Mouse (Mus musculus) testis, adult 2 months (tissue): ENCODE measurements around the gene Nhlh1. TPM values are rescaled to one million over a fixed set of nuclear protein-coding genes. Genes with fewer than 3 reads are reported as not detected.

Experiments used
- H3K27ac ChIP-seq: fragments of 200-500 bp; 2 replicates; pipeline ENCODE4 v1.5.1; 2012; ENCODE audit warnings: low read depth, low read length; ENCODE audit not compliant: control insufficient read depth, insufficient read depth
- H3K27me3 ChIP-seq: fragments of 200-500 bp; 2 replicates; pipeline ENCODE4 v1.6.1; 2012; ENCODE audit warnings: mild to moderate bottlenecking, low read length, moderate library complexity; ENCODE audit not compliant: control insufficient read depth, insufficient read depth
- H3K36me3 ChIP-seq: fragments of 200-500 bp; 2 replicates; pipeline ENCODE4 v1.6.1; 2012; ENCODE audit warnings: mild to moderate bottlenecking, low read length; ENCODE audit not compliant: control insufficient read depth, insufficient read depth
- H3K4me1 ChIP-seq: fragments of 200-500 bp; 2 replicates; pipeline ENCODE4 v1.6.1; 2012; ENCODE audit warnings: low read length; ENCODE audit not compliant: control insufficient read depth, insufficient read depth
- H3K4me3 ChIP-seq: fragments of 200-500 bp; 2 replicates; pipeline ENCODE4 v1.5.1; 2012; ENCODE audit warnings: low read depth, mild to moderate bottlenecking, low read length, moderate library complexity, mixed read lengths; ENCODE audit not compliant: control insufficient read depth
- CTCF ChIP-seq: fragments of 200-500 bp; IDR thresholded peaks from 2 replicates; pipeline ENCODE4 v1.5.1; 2012; ENCODE audit warnings: low read depth, mild to moderate bottlenecking, inconsistent platforms, low read length, moderate library complexity; ENCODE audit not compliant: control insufficient read depth, insufficient read depth, insufficient replicate concordance
- POLR2A ChIP-seq: fragments of 200-500 bp; IDR thresholded peaks from 2 replicates; pipeline ENCODE4 v1.6.1; 2012; ENCODE audit warnings: low read depth, mild to moderate bottlenecking, inconsistent platforms, low read length, moderate library complexity; ENCODE audit not compliant: control insufficient read depth
- polyA plus RNA-seq: library from polyadenylated mRNA; depleted of rRNA; stranded (reverse); fragments of >200 nt; gene quantifications from 2 replicates; pipeline ENCODE4 v1.2.3, GENCODE M21; 2012

Gene Nhlh1
- polyA plus RNA-seq, 1 experiment = 0.33 TPM

DNA sequence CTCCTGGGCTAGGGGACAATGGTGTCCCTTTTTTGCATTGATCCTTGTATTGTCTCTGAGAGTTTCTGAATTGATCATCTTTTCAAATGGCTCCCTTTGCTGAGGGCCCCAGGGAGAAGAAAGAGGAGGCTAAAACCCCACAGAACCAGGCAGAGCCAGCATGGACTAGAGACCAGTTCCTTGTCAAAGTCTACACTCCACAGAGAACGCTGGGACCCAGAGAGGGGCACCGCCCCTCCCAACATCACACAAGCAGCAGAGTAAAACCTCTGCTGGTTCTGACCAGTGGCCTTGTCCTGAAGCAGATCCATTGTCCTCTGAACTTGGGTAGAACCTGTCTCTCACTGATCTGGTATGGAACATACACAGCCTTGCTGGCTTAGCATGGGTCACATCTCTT is 4.7 kb upstream of the Nhlh1 start:
- no peak overlapping the region for H3K27ac ChIP-seq
- TF ChIP-seq POLR2A = no peak
- TF ChIP-seq CTCF = no peak
- no peaks in the 10 kb centered on the region; the same call in 1 of the 2 replicates for H3K36me3 ChIP-seq
- no peaks in the 10 kb centered on the region for H3K27me3 ChIP-seq
- H3K4me1 ChIP-seq = no peaks in the 10 kb centered on the region; the same call in 1 of the 2 replicates
- H3K4me3 ChIP-seq = no peak overlapping the region

DNA sequence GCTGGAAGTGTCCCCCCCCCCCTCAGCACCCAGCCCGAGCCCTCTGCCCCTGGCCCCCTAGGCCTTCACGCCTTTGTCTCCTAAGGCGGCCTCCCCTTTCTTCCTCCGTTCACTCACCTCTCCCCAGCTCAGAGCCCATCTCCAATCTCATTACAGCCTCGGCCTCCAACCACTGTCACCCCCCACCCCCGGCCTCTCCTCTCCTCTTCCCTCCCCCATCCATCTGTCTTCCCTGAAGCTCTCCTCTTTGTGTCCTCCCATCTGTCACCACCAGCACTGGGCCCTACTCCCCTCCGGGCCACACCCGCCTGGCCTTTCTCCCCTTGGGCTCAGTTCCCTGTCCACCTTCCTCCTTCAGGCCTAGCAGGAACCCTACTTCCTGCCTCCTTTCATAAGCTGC is 3.8 kb upstream of the Nhlh1 start:
- H3K27me3 ChIP-seq = no peaks in the 10 kb centered on the region
- H3K27ac ChIP-seq = no peak overlapping the region
- H3K4me3 ChIP-seq = no peak overlapping the region
- no peaks in the 10 kb centered on the region; the same call in 1 of the 2 replicates for H3K4me1 ChIP-seq
- TF ChIP-seq POLR2A = no peak
- no peak for TF ChIP-seq CTCF
- no peaks in the 10 kb centered on the region for H3K36me3 ChIP-seq

- Histone ChIP-seq H3K4me3 (no peak overlapping the region), H3K36me3 (no peaks in the 10 kb centered on the region), H3K27me3 (no peaks in the 10 kb centered on the region), H3K4me1 (no peaks in the 10 kb centered on the region; the same call in 1 of the 2 replicates), H3K27ac (no peak overlapping the region)
- TF ChIP-seq CTCF = no peak
- TF ChIP-seq POLR2A = no peak
Measured at GRCm38 (mm10) chr1:172060659-172061058, 3.3 kb upstream of the Nhlh1 start.

DNA sequence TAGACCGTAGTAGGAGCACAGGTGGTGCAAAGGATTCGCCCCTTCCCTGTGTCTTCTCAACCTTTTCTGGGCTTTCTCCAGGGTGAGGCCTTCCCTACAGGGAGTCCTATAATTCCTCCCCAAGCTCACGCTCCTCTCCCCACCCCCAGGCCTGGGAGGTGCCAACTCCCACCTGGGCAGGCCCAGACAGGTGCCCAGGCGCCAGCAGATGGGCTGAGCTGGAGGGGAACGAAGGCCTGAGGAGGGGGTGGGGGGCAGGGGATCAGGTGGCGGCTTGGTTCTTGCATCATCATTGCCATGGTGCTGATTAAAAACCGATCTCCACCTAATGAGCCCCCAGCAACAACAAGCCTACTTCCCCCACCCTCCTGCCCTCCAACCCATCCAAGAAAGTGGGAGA is 1.5 kb upstream of the Nhlh1 start:
- TF ChIP-seq POLR2A (no peak), CTCF (no peak)
- Histone ChIP-seq H3K4me3 (no peak overlapping the region), H3K36me3 (no peaks in the 10 kb centered on the region), H3K4me1 (peaks cover 9% of the 10 kb centered on the region), H3K27me3 (no peaks in the 10 kb centered on the region), H3K27ac (no peak overlapping the region)

- Histone ChIP-seq H3K27ac (no peak overlapping the region), H3K4me1 (peaks cover 14% of the 10 kb centered on the region), H3K27me3 (no peaks in the 10 kb centered on the region), H3K4me3 (no peak overlapping the region), H3K36me3 (no peaks in the 10 kb centered on the region)
- TF ChIP-seq CTCF (no peak), POLR2A (no peak)
Measured at GRCm38 (mm10) chr1:172058321-172058720, 948 bp upstream of the Nhlh1 start.

DNA sequence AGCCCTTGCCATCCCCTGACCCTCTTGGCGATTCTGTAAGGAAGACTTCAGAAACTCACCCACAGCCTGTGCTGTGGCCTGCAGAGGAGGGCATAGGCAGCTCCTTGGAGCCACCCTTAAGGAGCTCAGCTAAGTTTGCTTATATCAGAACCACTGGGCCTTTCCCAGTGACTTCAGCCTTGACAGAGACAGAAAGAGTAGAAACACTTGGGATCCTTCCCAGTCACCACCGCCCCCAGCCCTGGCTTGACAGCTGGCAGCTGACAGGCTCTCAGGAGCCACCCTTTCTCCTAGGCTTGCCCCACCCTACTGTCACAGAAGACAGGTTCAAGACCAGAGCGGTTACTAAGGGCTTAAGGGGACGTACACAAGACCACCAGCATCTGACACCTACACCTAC is 1.1 kb downstream of the Nhlh1 start:
- no peak overlapping the region for H3K4me3 ChIP-seq
- peaks cover 19% of the 10 kb centered on the region for H3K4me1 ChIP-seq
- no peak overlapping the region for H3K27ac ChIP-seq
- H3K27me3 ChIP-seq = no peaks in the 10 kb centered on the region; the same call in 1 of the 2 replicates
- TF ChIP-seq POLR2A = no peak
- TF ChIP-seq CTCF = no peak
- no peaks in the 10 kb centered on the region for H3K36me3 ChIP-seq

DNA sequence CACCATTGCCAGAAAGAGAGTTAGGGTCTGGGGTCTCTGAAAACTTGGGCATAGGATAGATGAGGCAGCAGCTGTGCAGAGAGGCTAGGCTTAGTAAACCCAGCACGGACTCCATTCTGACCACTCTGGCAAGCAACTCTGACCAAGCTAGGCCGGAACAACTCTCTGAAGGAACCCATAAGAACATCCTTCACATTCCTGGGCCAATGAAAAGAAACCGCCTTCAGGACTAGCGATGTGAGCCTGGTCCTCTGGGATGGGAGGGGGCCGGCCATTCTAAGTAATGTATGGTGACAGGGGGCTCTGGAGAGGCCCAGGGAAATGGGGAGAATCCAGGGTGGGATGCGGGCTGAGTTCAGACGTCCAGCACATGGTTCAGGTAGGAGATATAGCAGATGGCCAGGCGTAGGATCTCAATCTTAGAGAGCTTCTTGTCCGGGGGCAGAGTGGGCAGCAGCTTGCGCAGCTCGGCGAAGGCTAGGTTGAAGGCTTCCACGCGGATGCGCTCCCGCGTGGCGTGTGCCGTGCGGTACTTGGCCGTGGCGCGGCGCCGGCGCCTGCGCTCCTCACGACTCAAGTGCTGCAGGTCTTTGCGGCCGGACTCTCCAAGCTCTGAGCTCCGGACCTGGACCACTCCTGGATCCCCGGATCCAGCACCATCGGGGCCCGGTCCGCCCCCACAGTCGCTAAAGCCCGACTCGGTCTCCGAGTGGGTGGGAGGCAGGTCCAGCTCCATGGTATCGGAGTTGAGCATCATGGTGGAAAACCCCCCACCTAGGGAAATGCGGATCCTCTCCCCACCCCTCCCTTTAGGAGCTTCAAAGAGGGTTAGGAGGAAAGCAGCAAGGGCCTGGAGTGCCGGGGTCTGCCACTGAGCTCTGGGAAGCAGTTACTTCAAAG is 3.6 kb downstream of the Nhlh1 start:
- H3K27ac ChIP-seq = no peak overlapping the region

More for the DNA sequence above, 3.6 kb downstream of the Nhlh1 start:
- Histone ChIP-seq H3K36me3 (no peaks in the 10 kb centered on the region), H3K4me3 (peak overlapping the region; percentile 51), H3K27me3 (no peaks in the 10 kb centered on the region; the same call in 1 of the 2 replicates), H3K4me1 (peaks cover 19% of the 10 kb centered on the region)
- no peak for TF ChIP-seq POLR2A
- no peak for TF ChIP-seq CTCF
